Mouse (Mus musculus): ENCODE data around the gene Styx.

GRCm38 (mm10) chr14:45319237-45319610 is 31.7 kb upstream of the Styx start:
- peak; percentile 89 for TF ChIP-seq EP300 (IDR thresholded peaks at IDR 0.05; ENCODE audit: low read depth)
- no peak for TF ChIP-seq CTCF (IDR thresholded peaks at IDR 0.05; ENCODE audit: low read depth)
